Mouse (Mus musculus): ENCODE data around the gene Epb41l1. TPM values are rescaled to one million over a fixed set of nuclear protein-coding genes. Genes with fewer than 3 reads are reported as not detected.
"Not testable (repeated sequence)": the region's sequence is repeated elsewhere in the genome, so short reads cannot be mapped to it uniquely, and the experiment has no call there.

The Epb41l1 gene
- polyA plus RNA-seq, 1 experiment from 2014 or later = 1.2 TPM

- Histone ChIP-seq H3K9ac (no peak overlapping the region), H3K9me3 (no peaks in the 10 kb centered on the region), H3K4me3 (no peak overlapping the region), H3K4me2 (no peak overlapping the region), H3K27me3 (replicated peaks) (no peaks in the 10 kb centered on the region), H3K27ac (replicated peaks) (no peak overlapping the region), H3K4me1 (peaks cover 7% of the 10 kb centered on the region), H3K36me3 (peaks cover 32% of the 10 kb centered on the region)
- ATAC-seq (ENCODE audit: extremely low read depth, insufficient number of reproducible peaks, low FRiP score, low TSS enrichment) = no peak
- 70% methylated on average over 5 of the region's 6 CpGs for WGBS
Measured at GRCm38 (mm10) chr2:156512561-156512960, 91.9 kb downstream of the Epb41l1 start.

GRCm38 (mm10) chr2:156515102-156515501 is 94.4 kb downstream of the Epb41l1 start:
- Histone ChIP-seq H3K4me1 (peaks cover 7% of the 10 kb centered on the region), H3K9ac (no peak overlapping the region), H3K9me3 (no peaks in the 10 kb centered on the region), H3K4me3 (no peak overlapping the region), H3K27me3 (replicated peaks) (no peaks in the 10 kb centered on the region), H3K27ac (replicated peaks) (no peak overlapping the region), H3K4me2 (no peak overlapping the region), H3K36me3 (peaks cover 23% of the 10 kb centered on the region)
- 84% methylated on average over 9 of the region's 9 CpGs for WGBS
- ATAC-seq (ENCODE audit: extremely low read depth, insufficient number of reproducible peaks, low FRiP score, low TSS enrichment) = no peak

GRCm38 (mm10) chr2:156515565-156516185 is 95.0 kb downstream of the Epb41l1 start:
- Histone ChIP-seq H3K27ac (replicated peaks) (no peak overlapping the region), H3K36me3 (peaks cover 19% of the 10 kb centered on the region), H3K4me1 (peaks cover 7% of the 10 kb centered on the region), H3K4me3 (no peak overlapping the region), H3K4me2 (no peak overlapping the region), H3K9me3 (no peaks in the 10 kb centered on the region), H3K9ac (no peak overlapping the region), H3K27me3 (replicated peaks) (no peaks in the 10 kb centered on the region)
- no peak for ATAC-seq (ENCODE audit: extremely low read depth, insufficient number of reproducible peaks, low FRiP score, low TSS enrichment)
- WGBS = 24% methylated on average over 7 of the region's 7 CpGs

GRCm38 (mm10) chr2:156516678-156517077 is 96.0 kb downstream of the Epb41l1 start:
- H3K9ac ChIP-seq; H3K27me3 ChIP-seq (replicated peaks); H3K27ac ChIP-seq (replicated peaks); H3K4me1 ChIP-seq; H3K4me2 ChIP-seq; H3K9me3 ChIP-seq; H3K4me3 ChIP-seq: not testable (repeated sequence)
- 71% methylated on average over 2 of the region's 2 CpGs for WGBS
- peaks cover 25% of the 10 kb centered on the region for H3K36me3 ChIP-seq
- ATAC-seq (ENCODE audit: extremely low read depth, insufficient number of reproducible peaks, low FRiP score, low TSS enrichment) = peak; percentile 64; the same call in 1 of the 2 replicates

GRCm38 (mm10) chr2:156518306-156518705 is 97.6 kb downstream of the Epb41l1 start:
- H3K36me3 ChIP-seq = peaks cover 36% of the 10 kb centered on the region
- no peak overlapping the region for H3K4me2 ChIP-seq
- H3K4me1 ChIP-seq = no peaks in the 10 kb centered on the region
- no peaks in the 10 kb centered on the region for H3K9me3 ChIP-seq
- no peak overlapping the region for H3K4me3 ChIP-seq
- H3K27me3 ChIP-seq (replicated peaks) = no peaks in the 10 kb centered on the region
- no peak overlapping the region for H3K27ac ChIP-seq (replicated peaks)
- no peak for ATAC-seq (ENCODE audit: extremely low read depth, insufficient number of reproducible peaks, low FRiP score, low TSS enrichment)
- no peak overlapping the region for H3K9ac ChIP-seq
- whole genome bisulfite sequencing = 68% methylated on average over 6 of the region's 6 CpGs

GRCm38 (mm10) chr2:156519584-156519983 is 98.9 kb downstream of the Epb41l1 start:
- H3K27me3 ChIP-seq (replicated peaks) = no peaks in the 10 kb centered on the region
- ATAC-seq (ENCODE audit: extremely low read depth, insufficient number of reproducible peaks, low FRiP score, low TSS enrichment) = no peak
- WGBS = 81% methylated on average over 5 of the region's 5 CpGs

GRCm38 (mm10) chr2:156522994-156523393 is 102.3 kb downstream of the Epb41l1 start:
- H3K4me3 ChIP-seq = no peak overlapping the region
- H3K27me3 ChIP-seq (replicated peaks) = peaks cover 8% of the 10 kb centered on the region; the same call in 1 of the 2 replicates
- no peak overlapping the region for H3K9ac ChIP-seq
- no peaks in the 10 kb centered on the region for H3K4me1 ChIP-seq
- H3K27ac ChIP-seq (replicated peaks) = no peak overlapping the region
- 83% methylated on average over 11 of the region's 11 CpGs for WGBS
- H3K4me2 ChIP-seq = no peak overlapping the region
- peaks cover 22% of the 10 kb centered on the region for H3K36me3 ChIP-seq
- no peaks in the 10 kb centered on the region for H3K9me3 ChIP-seq
- no peak for ATAC-seq (ENCODE audit: extremely low read depth, insufficient number of reproducible peaks, low FRiP score, low TSS enrichment)

More at GRCm38 (mm10) chr2:156519584-156519983, 98.9 kb downstream of the Epb41l1 start:
- H3K27ac ChIP-seq (replicated peaks) = no peak overlapping the region
- no peak overlapping the region for H3K4me2 ChIP-seq
- no peaks in the 10 kb centered on the region for H3K9me3 ChIP-seq
- no peak overlapping the region for H3K4me3 ChIP-seq
- no peaks in the 10 kb centered on the region for H3K4me1 ChIP-seq
- no peak overlapping the region for H3K9ac ChIP-seq
- peaks cover 26% of the 10 kb centered on the region for H3K36me3 ChIP-seq

GRCm38 (mm10) chr2:156524078-156524477 is 103.4 kb downstream of the Epb41l1 start:
- H3K4me1 ChIP-seq = no peaks in the 10 kb centered on the region
- H3K9me3 ChIP-seq = no peaks in the 10 kb centered on the region
- ATAC-seq (ENCODE audit: extremely low read depth, insufficient number of reproducible peaks, low FRiP score, low TSS enrichment) = no peak
- peaks cover 20% of the 10 kb centered on the region for H3K36me3 ChIP-seq
- H3K9ac ChIP-seq = no peak overlapping the region
- no peak overlapping the region for H3K27ac ChIP-seq (replicated peaks)
- H3K4me3 ChIP-seq = no peak overlapping the region
- H3K27me3 ChIP-seq (replicated peaks) = peaks cover 8% of the 10 kb centered on the region; the same call in 1 of the 2 replicates
- WGBS = 37% methylated on average over 3 of the region's 3 CpGs
- no peak overlapping the region for H3K4me2 ChIP-seq

GRCm38 (mm10) chr2:156529726-156530125 is 109.0 kb downstream of the Epb41l1 start:
- Histone ChIP-seq H3K4me2 (no peak overlapping the region), H3K4me1 (no peaks in the 10 kb centered on the region), H3K36me3 (peaks cover 3% of the 10 kb centered on the region; the same call in 1 of the 2 replicates), H3K4me3 (no peak overlapping the region), H3K9ac (no peak overlapping the region), H3K27ac (replicated peaks) (no peak overlapping the region), H3K9me3 (no peaks in the 10 kb centered on the region), H3K27me3 (replicated peaks) (peaks cover 8% of the 10 kb centered on the region; the same call in 1 of the 2 replicates)
- 57% methylated on average over 2 of the region's 2 CpGs for WGBS
- no peak for ATAC-seq (ENCODE audit: extremely low read depth, insufficient number of reproducible peaks, low FRiP score, low TSS enrichment)

- no peak for ATAC-seq (ENCODE audit: extremely low read depth, insufficient number of reproducible peaks, low FRiP score, low TSS enrichment)
- Histone ChIP-seq H3K27me3 (replicated peaks) (no peaks in the 10 kb centered on the region; the same call in 1 of the 2 replicates), H3K4me3 (no peak overlapping the region), H3K9ac (no peak overlapping the region), H3K36me3 (peaks cover 5% of the 10 kb centered on the region; the same call in 1 of the 2 replicates), H3K4me2 (no peak overlapping the region), H3K27ac (replicated peaks) (no peak overlapping the region), H3K9me3 (no peaks in the 10 kb centered on the region), H3K4me1 (no peaks in the 10 kb centered on the region)
- 62% methylated on average over 2 of the region's 2 CpGs for WGBS
Measured at GRCm38 (mm10) chr2:156533160-156533559, 112.5 kb downstream of the Epb41l1 start.

- H3K27me3 ChIP-seq (replicated peaks) = no peaks in the 10 kb centered on the region
- H3K4me3 ChIP-seq = no peak overlapping the region
- H3K4me1 ChIP-seq = peaks cover 5% of the 10 kb centered on the region
- ATAC-seq (ENCODE audit: extremely low read depth, insufficient number of reproducible peaks, low FRiP score, low TSS enrichment) = no peak
- H3K36me3 ChIP-seq = peaks cover 16% of the 10 kb centered on the region
- WGBS = 71% methylated on average over 7 of the region's 7 CpGs
- no peaks in the 10 kb centered on the region for H3K9me3 ChIP-seq
- no peak overlapping the region for H3K4me2 ChIP-seq
- H3K27ac ChIP-seq (replicated peaks) = no peak overlapping the region
- H3K9ac ChIP-seq = no peak overlapping the region
Measured at GRCm38 (mm10) chr2:156538817-156539555, 118.3 kb downstream of the Epb41l1 start.
